Mouse (Mus musculus): ENCODE data around the gene Ldb3. TPM values are rescaled to one million over a fixed set of nuclear protein-coding genes. Genes with fewer than 3 reads are reported as not detected.

Gene Ldb3
- total and polyA plus RNA-seq, 3 experiments, result 0.01 TPM; not detected in 2

GRCm38 (mm10) chr14:34508187-34508840, 80.2 kb downstream of the Ldb3 start (continued):
- TF ChIP-seq HCFC1 (IDR thresholded peaks at IDR 0.05; ENCODE audit: low read depth, low read length), result no peak
- no peak for TF ChIP-seq E2F4 (IDR thresholded peaks at IDR 0.05; ENCODE audit: borderline replicate concordance, low read depth, low read length)
- TF ChIP-seq MAZ (IDR thresholded peaks at IDR 0.05; ENCODE audit: low read depth, low read length), result no peak
- no peak for TF ChIP-seq ZMIZ1 (IDR thresholded peaks at IDR 0.05; ENCODE audit: low read depth, low read length)
- TF ChIP-seq EP300 (IDR thresholded peaks at IDR 0.05; ENCODE audit: low read depth in 1 of 2, low read length in 2 of 2), result peak; percentile 70 to 73
- TF ChIP-seq KAT2A (conservative IDR thresholded peaks at IDR 0.05; ENCODE audit: low read depth, low read length), result no peak
- TF ChIP-seq TAL1 (IDR thresholded peaks at IDR 0.05; ENCODE audit: low read length), result peak; percentile 87

GRCm38 (mm10) chr14:34505309-34505708, 83.2 kb downstream of the Ldb3 start:
- Histone ChIP-seq H3K9me3 (replicated peaks; ENCODE audit: insufficient read depth, low read length) (no peaks in the 10 kb centered on the region), H3K9ac (ENCODE audit: control insufficient read depth, low read depth, low read length, poor library complexity, severe bottlenecking) (no peak overlapping the region), H3K27me3 (ENCODE audit: control insufficient read depth in 1 of 2, insufficient read depth in 2 of 2, low read length in 2 of 2) (no peaks in the 10 kb centered on the region; a peak in 1 of 4 replicates), H3K36me3 (ENCODE audit: control insufficient read depth in 1 of 2, insufficient read depth in 2 of 2, low read length in 2 of 2) (no peaks in the 10 kb centered on the region; a peak in 2 of 4 replicates), H3K79me2 (ENCODE audit: control insufficient read depth, insufficient read depth, low read length, poor library complexity) (peaks cover 5% of the 10 kb centered on the region), H3K4me3 (ENCODE audit: control insufficient read depth in 1 of 2, insufficient read depth in 1 of 2, low read depth in 2 of 2, low read length in 2 of 2) (no peak overlapping the region), H3K4me1 (ENCODE audit: control insufficient read depth in 1 of 2, insufficient read depth in 2 of 2, low read length in 2 of 2) (peaks cover 2 to 5% of the 10 kb centered on the region in 2 experiments; a peak in 3 of 4 replicates), H3K27ac (ENCODE audit: control insufficient read depth, low read depth, low read length) (no peak overlapping the region)
- TF ChIP-seq RCOR1 (IDR thresholded peaks at IDR 0.05; ENCODE audit: low read depth, low read length) (peak; percentile 28; the same call in 1 of the 2 replicates), GATA1 (IDR thresholded peaks at IDR 0.05; ENCODE audit: low read depth, low read length) (0 out of 2 replicates have a peak, but pooled peaks have one; percentile 28), EP300 (IDR thresholded peaks at IDR 0.05; ENCODE audit: low read depth in 1 of 2, low read length in 2 of 2) (no peak), RAD21 (IDR thresholded peaks at IDR 0.05; ENCODE audit: low read depth, low read length) (no peak), MXI1 (IDR thresholded peaks at IDR 0.05; ENCODE audit: low read depth, low read length) (no peak), TAL1 (IDR thresholded peaks at IDR 0.05; ENCODE audit: low read length) (no peak), TBP (IDR thresholded peaks at IDR 0.05; ENCODE audit: low read depth, low read length) (no peak), ZKSCAN1 (IDR thresholded peaks at IDR 0.05; ENCODE audit: low read depth, low read length) (no peak), HCFC1 (IDR thresholded peaks at IDR 0.05; ENCODE audit: low read depth, low read length) (no peak)
- DNase-seq (ENCODE audit: low read depth, low spot score), result peak; percentile 29

- TF ChIP-seq TBP (IDR thresholded peaks at IDR 0.05; ENCODE audit: low read depth, low read length), result no peak
- no peak for TF ChIP-seq BHLHE40 (IDR thresholded peaks at IDR 0.05; ENCODE audit: borderline replicate concordance, low read depth, low read length)
- TF ChIP-seq MAZ (IDR thresholded peaks at IDR 0.05; ENCODE audit: low read depth, low read length), result no peak
- no peak for TF ChIP-seq SMC3 (IDR thresholded peaks at IDR 0.05; ENCODE audit: low read depth, low read length)
- no peak for TF ChIP-seq MAFK (IDR thresholded peaks at IDR 0.05; ENCODE audit: borderline replicate concordance, low read depth, low read length)
- TF ChIP-seq MXI1 (IDR thresholded peaks at IDR 0.05; ENCODE audit: low read depth, low read length), result no peak
- TF ChIP-seq KAT2A (conservative IDR thresholded peaks at IDR 0.05; ENCODE audit: low read depth, low read length), result no peak
- TF ChIP-seq ZNF384 (IDR thresholded peaks at IDR 0.05; ENCODE audit: low read depth, low read length), result no peak
- TF ChIP-seq SIN3A (IDR thresholded peaks at IDR 0.05; ENCODE audit: low read length), result no peak
- no peak for TF ChIP-seq NELFE (IDR thresholded peaks at IDR 0.05; ENCODE audit: low read depth, low read length)
- no peak for TF ChIP-seq ZC3H11A (IDR thresholded peaks at IDR 0.05; ENCODE audit: low read depth, low read length)
- TF ChIP-seq GABPA (IDR thresholded peaks at IDR 0.05; ENCODE audit: low read depth, low read length), result no peak
- TF ChIP-seq MEF2A (IDR thresholded peaks at IDR 0.05; ENCODE audit: extremely low read depth, insufficient replicate concordance, low read depth, low read length, poor library complexity, severe bottlenecking), result no peak
- no peak for TF ChIP-seq ELF1 (IDR thresholded peaks at IDR 0.05; ENCODE audit: low read depth, low read length)
- TF ChIP-seq MYC (IDR thresholded peaks at IDR 0.05; ENCODE audit: low read depth, low read length), result no peak
- TF ChIP-seq JUND (IDR thresholded peaks at IDR 0.05; ENCODE audit: low read depth, low read length), result no peak
- TF ChIP-seq ETS1 (IDR thresholded peaks at IDR 0.05; ENCODE audit: low read depth, low read length), result no peak
- TF ChIP-seq CTCF (IDR thresholded peaks at IDR 0.05 in 2 of 3, conservative IDR thresholded peaks at IDR 0.05 in 1 of 3; ENCODE audit: control insufficient read depth in 1 of 3, insufficient read depth in 1 of 3, low read depth in 2 of 3, low read length in 3 of 3, poor library complexity in 1 of 3, severe bottlenecking in 1 of 3), result no peak
- no peak for TF ChIP-seq TCF12 (IDR thresholded peaks at IDR 0.05; ENCODE audit: low read depth, low read length)
- H3K9me3 ChIP-seq (replicated peaks; ENCODE audit: insufficient read depth, low read length), result no peaks in the 10 kb centered on the region
- peaks cover 2 to 5% of the 10 kb centered on the region in 2 experiments; a peak in 3 of 4 replicates for H3K4me1 ChIP-seq (ENCODE audit: control insufficient read depth in 1 of 2, insufficient read depth in 2 of 2, low read length in 2 of 2)
- no peak overlapping the region for H3K9ac ChIP-seq (ENCODE audit: control insufficient read depth, low read depth, low read length, poor library complexity, severe bottlenecking)
- H3K79me2 ChIP-seq (ENCODE audit: control insufficient read depth, insufficient read depth, low read length, poor library complexity), result peaks cover 5% of the 10 kb centered on the region
- no peaks in the 10 kb centered on the region; a peak in 1 of 4 replicates for H3K27me3 ChIP-seq (ENCODE audit: control insufficient read depth in 1 of 2, insufficient read depth in 2 of 2, low read length in 2 of 2)
- H3K4me3 ChIP-seq (ENCODE audit: control insufficient read depth in 1 of 2, insufficient read depth in 1 of 2, low read depth in 2 of 2, low read length in 2 of 2), result no peak overlapping the region
- no peak for DNase-seq (ENCODE audit: low read depth, low spot score)
- no peak overlapping the region for H3K27ac ChIP-seq (ENCODE audit: control insufficient read depth, low read depth, low read length)
- no peaks in the 10 kb centered on the region; a peak in 2 of 4 replicates for H3K36me3 ChIP-seq (ENCODE audit: control insufficient read depth in 1 of 2, insufficient read depth in 2 of 2, low read length in 2 of 2)
These were observed 84.1 kb downstream of the Ldb3 start for GRCm38 (mm10) chr14:34504377-34504776.
